Mouse (Mus musculus) right cerebral cortex, postnatal 4 days (tissue): ENCODE data around the gene Cela3b.
"Not testable (repeated sequence)": the region's sequence is repeated elsewhere in the genome, so short reads cannot be mapped to it uniquely, and the experiment has no call there.

Source experiments
- DNase-seq: peaks from one replicate; pipeline ENCODE4 v3.0.0-alpha.2; 2022

The Cela3b gene

GRCm38 (mm10) chr4:137412185-137412709 lies 18.1 kb downstream of the Cela3b start:
- DNase-seq = not testable (repeated sequence)

- no peak for DNase-seq
Observed at GRCm38 (mm10) chr4:137409691-137410090, 20.6 kb downstream of the Cela3b start, which contains the start of gene Cela3a. Cela3a (minus strand) TSS chr4:137409791.

DNA sequence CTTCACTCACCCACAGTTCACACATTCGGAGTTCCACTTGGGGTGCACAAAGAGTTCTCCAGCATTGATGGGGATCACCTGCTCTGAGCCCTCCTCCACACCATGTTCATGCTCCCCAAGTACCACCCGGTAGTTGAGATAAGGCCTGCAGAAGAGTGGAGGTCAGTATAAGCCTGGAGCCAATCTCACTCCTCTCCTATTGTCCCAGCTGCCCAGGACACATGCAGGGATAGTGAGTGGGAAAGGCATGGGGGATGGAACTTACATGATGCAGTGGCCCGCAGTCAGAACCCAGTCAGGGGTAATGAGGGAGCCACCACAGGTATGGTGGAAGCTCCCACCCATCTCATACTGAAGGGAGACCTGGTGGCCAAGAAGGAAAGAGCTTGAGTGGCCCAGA lies 24.8 kb downstream of the Cela3b start:
- no peak for DNase-seq

DNA sequence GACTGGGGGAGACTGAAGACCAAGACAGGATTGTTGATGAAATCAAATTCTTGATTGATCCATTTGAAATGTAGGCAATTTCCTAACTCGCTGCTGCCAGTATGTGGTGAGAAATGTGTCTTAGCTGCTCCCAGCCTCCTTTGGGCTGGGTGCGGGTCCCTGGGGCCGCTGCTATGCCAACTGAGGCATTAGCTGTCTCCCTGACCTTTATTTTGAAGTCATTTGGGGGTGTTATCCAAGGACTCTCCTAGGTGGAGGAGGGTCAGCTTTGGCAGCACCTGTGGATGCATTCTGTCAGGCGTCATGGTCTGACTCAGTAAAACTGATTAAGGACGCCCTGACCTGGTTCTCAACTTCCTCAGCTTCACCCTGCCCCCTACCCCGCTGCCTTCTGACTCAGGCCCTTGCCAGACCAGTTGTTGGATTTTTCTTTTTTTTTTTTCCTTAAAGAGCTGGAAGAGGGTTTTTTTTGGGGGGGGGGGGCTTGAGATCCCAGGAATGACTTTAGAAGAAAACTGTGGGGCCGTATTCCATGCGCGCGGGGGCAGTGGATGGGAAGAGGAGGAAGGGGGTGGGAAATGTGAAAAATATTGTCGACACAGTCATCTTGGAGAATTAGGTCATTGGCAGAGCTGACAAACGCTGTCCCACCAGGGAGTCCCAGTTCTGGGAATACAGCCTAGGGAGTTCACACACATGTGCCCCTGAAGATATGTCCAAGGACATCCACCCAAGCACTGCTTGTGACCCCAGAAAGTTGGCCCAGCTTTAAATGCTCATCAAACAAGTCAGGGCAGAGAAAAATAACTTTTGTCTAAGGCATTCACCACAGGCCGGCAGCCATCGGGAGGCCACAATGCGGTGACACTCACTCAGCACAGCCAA lies 33.5 kb downstream of the Cela3b start:
- no peak for DNase-seq

DNA sequence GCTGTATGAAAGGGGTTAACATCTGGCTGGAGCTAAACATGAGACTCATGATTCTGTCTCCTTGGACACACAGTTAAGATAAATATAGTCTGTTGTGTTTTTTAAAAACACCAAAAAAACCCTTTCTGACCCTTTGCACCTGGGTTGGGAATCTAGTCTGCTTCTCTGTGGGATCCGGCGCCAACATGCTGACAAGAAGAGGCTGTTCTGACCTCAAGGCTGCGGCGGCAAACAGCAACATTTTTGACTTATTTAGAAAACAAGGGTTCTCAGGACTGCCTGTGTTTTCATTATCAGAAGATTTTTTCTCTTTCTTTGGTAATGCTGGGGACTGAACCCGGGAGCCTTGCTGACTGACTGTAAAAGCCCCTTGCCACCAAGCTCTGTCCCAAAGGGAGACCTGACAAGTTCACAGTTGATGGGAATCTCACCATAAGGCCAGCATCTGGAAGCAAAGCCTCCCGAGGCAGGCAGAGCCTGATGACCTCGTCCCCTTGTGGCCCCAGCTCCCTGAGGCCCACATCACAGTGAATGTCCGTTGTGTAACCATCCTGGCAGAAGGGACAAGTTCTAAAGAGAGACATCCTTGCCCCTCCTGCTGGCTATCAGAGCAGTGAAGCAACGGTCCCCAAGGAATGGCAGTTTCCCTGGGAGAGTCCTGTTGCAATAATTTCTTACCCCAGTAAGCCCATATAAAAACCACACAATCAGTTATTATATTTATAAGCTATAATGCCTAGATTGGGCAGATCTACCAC lies 36.8 kb downstream of the Cela3b start:
- no peak for DNase-seq

- DNase-seq = no peak
Observed at GRCm38 (mm10) chr4:137392874-137393273, 37.5 kb downstream of the Cela3b start.

GRCm38 (mm10) chr4:137391287-137391686 lies 39.1 kb downstream of the Cela3b start:
- DNase-seq = no peak

GRCm38 (mm10) chr4:137390196-137390595 lies 40.1 kb downstream of the Cela3b start:
- DNase-seq = no peak

GRCm38 (mm10) chr4:137388983-137389382 lies 41.4 kb downstream of the Cela3b start:
- DNase-seq = no peak

DNA sequence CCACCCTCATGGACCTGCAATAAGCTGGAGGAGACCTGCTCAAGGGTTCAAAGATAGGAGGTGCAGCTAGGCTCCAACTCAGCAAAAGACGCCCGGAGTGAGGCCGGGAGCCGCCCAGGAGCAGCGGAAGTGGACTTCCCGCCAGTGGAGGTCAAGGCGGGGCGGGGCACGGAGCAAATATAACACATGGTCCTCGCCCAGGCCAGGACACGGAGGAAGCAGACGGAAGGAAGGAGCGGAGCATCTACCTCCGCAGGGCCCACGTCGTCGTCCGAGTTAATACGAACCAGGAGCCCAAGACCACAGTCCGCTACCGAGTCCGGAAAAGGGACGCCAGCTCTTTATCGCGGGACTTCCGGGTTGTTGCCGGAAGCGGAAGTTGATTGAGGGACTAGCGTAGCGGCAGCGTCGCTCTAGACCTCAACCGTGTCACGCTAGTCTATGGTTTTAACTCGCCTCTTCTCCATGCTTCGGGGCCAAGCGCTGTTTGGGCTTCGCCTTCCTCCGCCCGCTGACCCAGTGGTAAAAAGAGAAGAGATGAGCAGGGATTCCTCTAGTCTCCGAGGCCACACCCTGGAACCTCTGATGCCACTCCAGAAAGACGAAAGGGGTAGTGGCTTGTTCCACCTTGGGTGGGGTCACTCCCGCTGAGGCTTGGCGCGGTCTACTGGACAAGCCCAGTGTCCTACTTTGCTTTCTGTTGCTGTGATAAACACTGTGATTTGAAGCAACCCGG lies 42.1 kb downstream of the Cela3b start:
- DNase-seq = peak; percentile 73

- DNase-seq = no peak
Observed at GRCm38 (mm10) chr4:137387482-137388058, 42.8 kb downstream of the Cela3b start.

DNA sequence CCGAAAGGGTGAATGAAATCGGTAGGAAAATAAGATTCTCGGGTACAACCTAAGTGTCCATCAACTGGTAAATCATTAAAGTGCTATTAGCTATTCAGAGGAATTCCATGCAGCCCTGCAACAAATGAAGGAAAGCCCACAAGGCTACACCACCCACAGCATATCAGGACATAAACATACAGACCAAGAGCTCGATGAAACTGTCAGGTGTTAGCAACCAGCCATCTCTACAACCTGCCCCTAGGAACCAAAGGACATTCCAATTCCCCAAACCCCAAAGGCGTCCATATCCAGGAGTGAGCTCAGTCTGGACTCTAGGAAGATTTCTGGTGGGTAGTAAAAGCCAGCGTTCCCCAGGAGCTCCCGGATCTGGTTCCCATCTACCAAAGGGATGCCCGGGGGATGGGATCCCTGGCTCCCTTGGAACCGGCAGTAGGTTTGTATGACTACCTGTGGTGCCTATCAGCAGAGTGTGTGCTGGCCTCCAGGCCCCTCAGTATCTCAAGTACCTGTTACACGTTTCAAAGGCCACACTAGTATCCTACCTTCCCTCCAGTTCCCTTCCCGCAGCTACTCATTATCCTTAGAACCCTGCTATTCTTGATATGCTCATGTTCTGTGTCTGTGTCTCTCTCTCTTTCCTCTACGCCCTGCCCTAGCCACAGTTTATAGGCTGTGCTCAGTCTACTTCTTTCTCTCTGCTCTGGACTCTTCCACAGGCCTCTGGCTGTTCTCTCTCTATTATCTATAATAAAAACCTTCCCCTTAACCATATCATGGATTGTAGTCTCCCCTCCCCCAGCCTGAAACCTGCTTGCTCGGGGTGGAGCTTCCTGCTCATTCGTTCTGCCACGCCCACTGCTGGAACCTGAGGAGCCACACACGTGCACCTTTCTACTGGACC lies 49.4 kb downstream of the Cela3b start:
- no peak for DNase-seq

- no peak for DNase-seq
Observed at GRCm38 (mm10) chr4:137379713-137380255, 50.6 kb downstream of the Cela3b start.

GRCm38 (mm10) chr4:137379085-137379484 lies 51.3 kb downstream of the Cela3b start:
- no peak for DNase-seq

DNA sequence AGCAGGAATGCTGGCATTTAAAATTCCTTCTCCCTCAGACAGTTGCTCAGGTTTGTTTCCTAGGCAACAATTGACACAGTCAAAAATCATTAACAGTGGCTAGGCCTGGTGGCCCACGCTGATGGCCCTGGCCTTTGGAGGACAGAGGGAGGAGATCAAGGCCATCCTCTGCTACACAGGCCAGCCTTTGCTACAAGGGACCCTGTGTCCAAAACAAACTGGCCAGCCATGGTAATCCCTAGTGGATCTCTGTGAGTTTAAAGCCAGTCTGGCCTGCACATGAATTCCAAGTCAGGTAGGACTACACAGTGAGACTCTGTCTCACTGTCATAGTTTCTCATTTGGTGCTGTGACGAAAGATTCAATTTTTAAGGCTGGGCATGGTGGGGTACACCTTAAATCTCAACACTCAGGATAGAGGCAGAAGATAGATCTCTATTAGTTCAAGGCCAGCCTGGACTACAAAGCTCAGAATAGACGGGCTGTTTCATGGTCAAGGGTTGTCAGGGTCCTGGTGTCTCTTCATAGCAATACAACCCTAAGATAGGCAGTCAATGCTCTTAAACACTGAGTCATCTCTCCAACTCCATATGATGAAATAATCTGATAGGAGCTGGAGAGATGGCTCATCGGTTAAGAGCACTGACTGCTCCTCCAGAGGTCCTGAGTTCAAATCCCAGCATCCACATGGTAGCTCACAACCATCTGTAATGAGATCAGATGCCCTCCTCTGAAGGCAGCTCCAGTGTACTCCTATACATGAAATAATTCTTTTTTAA lies 52.6 kb downstream of the Cela3b start:
- DNase-seq = no peak

DNA sequence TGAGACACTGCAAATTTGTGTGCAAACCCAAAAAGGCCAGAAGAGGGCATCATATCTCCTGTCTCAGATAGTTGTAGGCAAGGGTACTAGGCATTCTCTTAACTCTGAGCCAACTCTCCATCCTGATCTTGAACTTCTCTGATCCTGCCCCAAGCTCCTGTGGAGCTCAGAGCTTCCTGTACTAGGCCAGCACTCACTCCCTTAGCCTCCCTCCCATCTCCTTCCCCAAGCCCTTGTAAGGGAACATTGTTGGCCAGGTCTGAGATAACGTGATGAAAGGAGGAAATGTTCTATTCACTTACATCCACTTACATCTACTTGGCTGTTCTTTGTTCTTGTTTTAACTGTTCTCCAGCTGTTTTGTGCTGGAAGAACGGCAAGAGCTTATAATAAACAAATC lies 53.6 kb downstream of the Cela3b start:
- no peak for DNase-seq

- no peak for DNase-seq
Observed at GRCm38 (mm10) chr4:137375314-137376278, 54.7 kb downstream of the Cela3b start.

DNA sequence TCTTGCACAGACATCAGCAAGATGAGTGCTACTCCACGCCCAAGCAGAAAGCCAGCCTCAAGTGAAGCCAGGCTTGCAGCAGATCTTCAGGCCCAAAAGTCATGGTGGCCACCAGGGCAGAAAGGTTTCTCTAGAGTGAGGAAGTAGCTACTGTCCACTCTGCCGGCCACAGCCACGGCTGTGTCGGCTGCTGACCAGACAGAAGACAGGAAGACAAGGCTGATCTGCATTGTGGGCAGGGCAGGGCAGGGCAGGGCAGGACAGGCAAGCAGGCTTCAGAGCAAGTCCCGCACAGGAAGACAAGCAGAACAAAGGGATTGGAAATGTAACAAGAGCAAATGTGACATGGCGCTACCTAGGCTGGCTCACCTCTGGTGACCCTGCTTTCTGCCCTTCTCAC lies 56.6 kb downstream of the Cela3b start:
- DNase-seq = no peak
